Mouse (Mus musculus) mesoderm, embryonic 11.5 days (tissue): Measurements from ENCODE around the gene Evx1.

ENCODE experiments used
- DNase-seq: peaks from one replicate; pipeline ENCODE4 v3.0.0-alpha.2; 2012; ENCODE audit warnings: low read depth, low spot score

The Evx1 gene

DNA sequence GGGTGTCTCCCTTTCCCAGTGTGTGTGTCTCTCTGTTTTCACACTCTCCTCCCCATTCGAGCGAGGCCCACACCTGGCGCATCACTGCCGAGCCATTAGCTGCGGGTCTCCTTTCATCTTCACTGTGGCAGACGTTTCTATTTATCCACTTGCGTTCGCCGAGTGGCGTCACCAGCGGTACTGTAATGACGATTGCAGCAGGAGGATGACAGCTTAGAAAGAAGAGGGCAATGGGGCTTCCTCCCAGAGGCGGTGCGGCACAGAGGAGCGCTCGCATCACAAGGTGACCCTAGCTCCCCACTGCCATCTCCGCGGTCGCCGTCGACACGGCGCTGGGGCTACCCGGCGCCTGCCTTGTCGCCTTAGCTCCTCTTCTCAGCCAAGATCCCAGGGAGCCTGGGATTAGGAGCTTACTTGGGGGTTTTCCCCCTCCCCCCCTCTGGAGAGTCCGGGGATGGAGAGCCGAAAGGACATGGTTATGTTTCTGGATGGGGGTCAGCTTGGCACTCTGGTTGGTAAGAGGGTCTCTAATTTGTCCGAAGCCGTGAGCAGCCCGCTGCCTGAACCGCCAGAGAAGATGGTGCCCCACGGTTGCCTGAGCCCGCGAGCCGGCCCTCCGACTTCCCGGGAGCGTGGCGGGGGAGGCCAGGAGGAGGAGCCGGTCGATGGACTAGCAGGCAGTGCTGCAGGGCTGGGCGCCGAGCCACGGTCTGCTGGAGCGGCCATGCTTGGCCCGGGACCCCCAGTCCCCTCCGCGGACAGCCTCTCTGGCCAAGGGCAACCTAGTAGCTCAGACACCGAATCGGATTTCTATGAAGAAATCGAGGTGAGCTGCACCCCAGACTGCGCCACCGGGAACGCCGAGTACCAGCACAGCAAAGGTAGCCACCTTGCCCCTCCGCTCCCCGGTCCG lies at the start of gene Evx1:
Evx1 (plus strand) TSS at position 108 of the 913 bp plus-strand sequence.
- DNase-seq = no peak

- DNase-seq = no peak
Measured at GRCm38 (mm10) chr6:52264106-52264790, 49.0 kb upstream of the Evx1 start.

GRCm38 (mm10) chr6:52265306-52265912 lies 47.9 kb upstream of the Evx1 start:
- DNase-seq = no peak

- no peak for DNase-seq
Measured at GRCm38 (mm10) chr6:52265913-52266665, 47.2 kb upstream of the Evx1 start.

DNA sequence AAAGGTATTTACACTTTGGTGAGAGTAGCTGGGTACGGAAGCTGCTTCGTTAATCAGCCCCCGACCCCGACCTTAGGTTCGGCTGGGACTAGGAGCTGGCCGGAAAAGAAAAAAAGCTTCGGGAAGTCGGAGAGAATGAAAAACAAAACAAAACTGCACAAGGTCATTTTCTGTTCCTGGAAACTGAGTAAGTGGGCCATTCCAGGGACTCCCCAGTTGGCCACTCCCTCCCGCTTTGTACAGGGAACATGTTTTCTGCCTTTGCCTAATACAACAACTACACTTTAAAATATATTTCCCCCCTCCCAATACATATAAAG lies 46.7 kb upstream of the Evx1 start:
- no peak for DNase-seq

DNA sequence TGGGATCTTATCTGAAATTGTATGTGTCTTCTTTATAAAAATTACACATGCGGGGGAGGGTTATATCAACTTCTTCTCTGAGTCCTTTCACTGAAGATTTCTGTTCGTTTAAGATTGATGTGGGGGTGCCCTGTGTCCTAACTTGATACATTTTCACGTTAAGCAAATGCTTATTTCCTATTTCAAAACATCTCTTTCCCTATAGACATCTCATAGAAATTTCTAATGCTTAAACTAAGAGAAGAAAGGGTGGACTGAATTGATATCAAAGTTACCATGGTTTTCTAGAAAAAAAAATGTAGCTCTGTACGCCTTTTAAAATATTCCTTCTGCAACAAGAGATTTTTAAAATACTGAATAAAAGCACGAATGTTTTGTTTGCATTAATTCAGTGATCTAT lies 46.1 kb upstream of the Evx1 start:
- DNase-seq = no peak

- no peak for DNase-seq
Measured at GRCm38 (mm10) chr6:52267691-52268090, 45.6 kb upstream of the Evx1 start.

- DNase-seq = no peak
Measured at GRCm38 (mm10) chr6:52268341-52268740, 45.0 kb upstream of the Evx1 start.

DNA sequence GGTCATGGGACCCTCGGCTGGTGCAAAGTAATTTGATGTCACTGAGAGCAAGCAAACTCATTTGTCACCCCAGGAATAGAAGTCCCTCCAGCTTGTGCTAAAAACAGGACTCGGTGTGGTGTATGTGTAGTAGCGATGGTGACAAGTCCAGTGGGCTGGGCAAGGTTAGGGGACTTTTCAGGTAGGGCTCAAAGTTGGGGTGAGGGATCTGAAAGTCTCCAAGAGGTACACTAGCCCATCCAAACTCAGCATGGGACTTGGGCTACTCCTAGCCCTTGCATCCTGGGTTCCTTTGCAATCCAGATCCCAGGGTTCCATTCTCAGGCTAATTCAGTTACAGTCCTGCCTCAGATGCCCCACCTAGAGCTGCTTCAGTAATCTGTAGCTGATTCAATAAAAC lies 44.5 kb upstream of the Evx1 start:
- DNase-seq = no peak

DNA sequence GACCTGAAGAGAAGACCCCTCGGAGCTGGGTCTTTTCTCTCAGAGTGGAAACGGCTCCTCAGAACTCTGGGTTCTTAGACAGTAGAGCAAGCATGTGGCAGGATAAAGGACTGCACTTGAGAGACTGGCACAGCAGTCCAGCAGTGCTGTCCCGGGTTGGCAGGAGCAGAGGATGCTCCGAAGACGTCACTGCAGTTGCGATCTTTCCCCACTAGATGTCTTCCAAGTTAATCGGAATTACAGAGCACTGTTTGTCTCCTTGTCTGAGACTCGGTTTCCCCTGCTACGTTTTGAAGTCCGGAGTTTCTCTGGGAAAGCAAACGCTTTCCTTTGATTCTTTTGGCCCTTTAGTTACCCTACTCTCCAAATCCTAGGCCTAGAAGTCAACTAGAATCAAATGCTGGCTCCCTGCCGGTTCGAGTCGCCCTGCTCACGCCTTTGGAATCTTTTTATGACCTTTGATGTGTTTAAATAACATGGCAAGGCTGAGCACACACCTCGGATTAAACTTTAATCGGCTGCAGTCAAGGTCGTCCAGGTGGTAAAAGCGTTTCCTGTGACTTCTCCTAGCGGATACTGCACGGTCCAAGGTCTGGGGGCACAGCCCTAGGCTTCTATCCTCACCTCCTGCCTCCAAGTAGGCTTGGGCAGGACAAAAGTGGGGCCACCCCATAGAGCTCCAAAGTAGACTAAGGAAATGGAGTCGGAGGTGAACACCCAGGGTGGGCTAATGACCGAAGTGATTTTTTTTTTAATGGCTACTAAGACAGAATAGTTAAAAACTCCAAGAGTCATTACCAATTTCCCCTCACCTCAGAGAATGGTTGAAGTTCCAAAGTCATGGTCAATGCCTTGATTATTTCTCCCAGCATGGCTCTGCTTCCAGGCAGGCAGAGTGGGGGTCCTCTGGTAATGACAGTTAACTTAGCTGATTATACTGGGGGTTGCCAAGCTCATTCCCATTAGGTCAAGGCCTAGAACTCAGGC lies 42.5 kb upstream of the Evx1 start:
- no peak for DNase-seq

DNA sequence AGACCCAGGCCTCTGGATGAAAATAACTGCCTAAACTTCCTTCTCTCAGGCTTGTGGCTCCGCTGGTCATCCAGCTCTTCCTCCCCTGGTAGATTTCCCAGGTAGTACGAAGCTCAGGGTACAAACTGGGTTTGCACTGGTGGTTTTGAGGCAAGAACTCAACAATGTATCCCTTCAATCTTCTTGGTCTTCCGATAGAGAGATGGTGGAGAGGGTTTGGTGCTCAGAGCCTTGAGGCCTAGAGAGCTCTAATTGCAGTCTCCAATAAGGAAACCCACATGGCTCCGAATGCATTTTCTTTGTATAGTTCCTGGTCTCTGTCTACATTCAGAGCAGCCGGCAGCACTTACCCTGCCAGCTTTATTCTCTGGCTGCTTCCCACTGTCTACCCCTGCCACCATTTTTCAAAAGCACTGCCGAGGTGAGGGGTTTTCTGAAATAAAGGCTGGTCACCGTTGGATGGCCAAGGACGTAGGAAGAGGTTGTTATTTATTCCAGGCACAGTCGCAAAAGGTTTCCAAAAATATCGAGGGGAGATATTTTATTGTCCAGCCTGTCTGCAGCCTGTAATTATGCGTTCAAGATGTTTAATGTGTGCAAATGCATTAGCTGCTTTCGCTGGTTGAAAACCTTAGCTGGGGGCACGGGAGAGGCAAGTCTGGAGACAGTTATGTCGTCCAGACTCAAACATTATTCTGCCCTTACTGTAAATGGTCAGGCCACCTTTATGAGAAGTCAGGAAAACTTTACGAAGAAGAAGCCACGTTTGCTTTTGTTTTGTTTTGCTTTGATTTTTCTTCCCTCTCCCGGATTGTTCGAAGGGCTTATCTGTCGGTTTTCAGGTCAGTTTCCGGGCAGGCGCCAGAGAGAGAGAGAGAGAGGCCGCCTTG lies 40.3 kb upstream of the Evx1 start:
- no peak for DNase-seq

GRCm38 (mm10) chr6:52273656-52274280 lies 39.5 kb upstream of the Evx1 start:
- no peak for DNase-seq

DNA sequence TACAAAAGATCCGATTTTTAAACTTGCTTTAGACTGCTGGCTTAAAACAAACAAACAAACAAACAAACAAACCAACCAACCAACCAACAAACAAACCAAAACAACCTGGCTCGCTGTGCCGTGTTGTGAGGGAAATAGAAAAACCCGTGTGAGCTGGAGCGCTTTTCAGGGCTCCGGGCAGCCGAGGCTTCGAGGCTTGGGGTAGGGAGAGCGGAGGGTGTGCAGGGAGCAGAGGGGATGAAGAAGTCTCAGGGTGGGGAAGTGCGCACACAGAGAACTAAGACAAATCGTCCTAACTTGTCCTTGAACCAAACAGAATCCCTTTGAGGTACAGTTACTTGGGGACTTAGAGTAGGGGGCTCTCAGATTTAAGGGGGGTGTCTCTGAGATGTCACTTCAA lies 38.7 kb upstream of the Evx1 start:
- DNase-seq = no peak

- no peak for DNase-seq
Measured at GRCm38 (mm10) chr6:52275563-52276280, 37.6 kb upstream of the Evx1 start.

- DNase-seq = no peak
Measured at GRCm38 (mm10) chr6:52276382-52276781, 36.9 kb upstream of the Evx1 start.

DNA sequence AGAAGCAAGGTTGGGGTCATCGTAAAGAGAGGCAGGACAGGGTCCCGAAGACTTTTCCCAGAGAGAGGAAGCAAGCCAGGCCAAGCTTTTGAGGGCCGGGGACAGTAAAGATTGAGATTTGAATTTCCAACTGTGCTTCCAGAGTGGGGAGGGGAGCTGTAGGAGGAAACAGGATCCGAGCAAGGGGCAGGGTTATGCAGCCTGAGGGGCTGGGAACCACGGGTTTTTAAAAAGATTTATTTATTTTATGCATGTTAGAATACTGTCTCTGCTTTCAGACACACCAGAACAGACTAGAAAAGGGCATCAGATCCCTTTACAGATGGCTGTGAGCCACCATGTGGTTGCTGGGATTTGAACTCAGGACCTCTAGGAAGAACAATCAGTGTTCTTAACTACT lies 36.4 kb upstream of the Evx1 start:
- DNase-seq = no peak

DNA sequence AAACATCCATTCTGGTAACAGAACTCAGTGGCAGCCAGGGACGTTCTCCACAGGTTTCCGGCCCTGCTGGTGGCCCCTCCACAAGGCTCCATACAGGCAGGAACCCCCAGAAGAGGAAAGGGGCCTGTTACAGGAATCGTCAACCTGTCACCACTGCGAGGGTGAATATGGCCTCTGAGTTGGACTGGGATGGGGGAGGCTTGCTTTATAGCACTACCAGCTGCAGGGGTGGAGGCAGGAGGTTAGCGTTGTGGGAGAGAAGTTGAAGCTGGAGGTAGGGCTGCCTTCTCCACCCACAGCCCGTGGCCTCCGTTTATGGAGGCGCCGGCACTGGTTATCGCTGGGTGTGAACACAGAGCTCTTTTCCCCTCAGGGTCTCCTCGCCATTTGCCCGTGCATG lies 32.2 kb upstream of the Evx1 start:
- no peak for DNase-seq

- no peak for DNase-seq
Measured at GRCm38 (mm10) chr6:52283896-52284295, 29.4 kb upstream of the Evx1 start.

- DNase-seq = no peak
Measured at GRCm38 (mm10) chr6:52290186-52290585, 23.1 kb upstream of the Evx1 start.
